Mouse (Mus musculus) ES-Bruce4 (cell line): ENCODE results near the gene C530008M17Rik. TPM values are rescaled to one million over a fixed set of nuclear protein-coding genes. Genes with fewer than 3 reads are reported as not detected.

Source experiments
- H3K27ac ChIP-seq: 2 replicates; pipeline ENCODE4 v1.5.1; 2012; ENCODE audit warnings: low read length, inconsistent platforms; ENCODE audit not compliant: insufficient read depth
- H3K27me3 ChIP-seq: 2 replicates; pipeline ENCODE4 v1.6.1; 2012; ENCODE audit warnings: mild to moderate bottlenecking, low read length, inconsistent platforms; ENCODE audit not compliant: control insufficient read depth, poor library complexity, insufficient read depth, severe bottlenecking
- H3K36me3 ChIP-seq: 2 replicates; pipeline ENCODE4 v1.6.1; 2012; ENCODE audit warnings: inconsistent platforms, mild to moderate bottlenecking, low read length, moderate library complexity; ENCODE audit not compliant: control insufficient read depth, poor library complexity, insufficient read depth, severe bottlenecking
- H3K4me1 ChIP-seq: one replicate; pipeline ENCODE4 v1.8.1; 2011; ENCODE audit warnings: low read length; ENCODE audit not compliant: control insufficient read depth, insufficient read depth
- H3K4me3 ChIP-seq: 2 replicates; pipeline ENCODE4 v1.5.1; 2011; ENCODE audit warnings: low read depth, mild to moderate bottlenecking, low read length
- H3K9ac ChIP-seq: 2 replicates; pipeline ENCODE4 v1.6.1; 2012; ENCODE audit warnings: low read depth, mild to moderate bottlenecking, inconsistent platforms; ENCODE audit not compliant: poor library complexity, severe bottlenecking
- H3K9me3 ChIP-seq: replicated peaks from 2 replicates; pipeline ENCODE4 v1.6.1; 2012; ENCODE audit warnings: mild to moderate bottlenecking, low read length, inconsistent platforms; ENCODE audit not compliant: control insufficient read depth, poor library complexity, insufficient read depth, severe bottlenecking
- CTCF ChIP-seq: IDR thresholded peaks from one replicate; pipeline ENCODE4 v1.8.1; 2011; ENCODE audit warnings: low read depth, low read length
- EP300 ChIP-seq: IDR thresholded peaks from 2 replicates; pipeline ENCODE4 v1.6.1; 2011; ENCODE audit warnings: low read depth, low read length; ENCODE audit not compliant: insufficient read depth
- POLR2A ChIP-seq: IDR thresholded peaks from one replicate; pipeline ENCODE4 v1.8.1; 2011; ENCODE audit warnings: low read length; ENCODE audit not compliant: insufficient read depth
- polyA plus RNA-seq: library from polyadenylated mRNA; stranded (reverse); fragments of >200 nt; gene quantifications from 2 replicates; pipeline ENCODE4 v1.2.4, GENCODE M21; 2011; ENCODE audit warnings: low read depth; ENCODE audit not compliant: missing spikeins, insufficient read depth, insufficient read length

The C530008M17Rik gene
- polyA plus RNA-seq, 1 experiment, result 5.1 TPM

DNA sequence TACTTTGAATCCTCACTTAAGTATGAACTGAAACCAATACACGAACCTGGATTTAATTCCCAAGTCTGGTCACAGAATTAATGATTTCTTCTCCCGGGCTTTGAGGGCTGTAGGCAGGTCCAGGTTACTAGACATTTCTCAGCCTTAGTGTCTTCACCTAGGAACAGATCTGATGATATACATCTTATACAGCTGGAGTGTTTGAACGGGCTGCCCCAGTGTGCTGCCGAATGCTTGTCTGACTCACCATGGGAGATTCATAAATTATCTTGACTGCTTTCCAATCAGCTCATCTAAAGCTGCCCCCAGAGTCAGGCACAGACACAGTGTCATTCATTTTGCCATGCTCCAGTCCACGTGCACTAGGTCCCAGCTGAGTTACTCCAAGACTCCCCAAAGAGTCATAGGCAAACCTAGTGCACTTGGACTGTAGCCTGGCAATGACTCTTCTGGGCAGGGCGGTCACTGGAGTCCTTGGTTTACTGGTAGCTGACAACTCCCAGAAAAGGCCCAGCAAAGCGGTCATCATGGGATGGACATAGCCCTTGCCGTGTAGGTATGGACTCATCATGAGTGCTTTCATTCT is 70.3 kb downstream of the C530008M17Rik start:
- Histone ChIP-seq H3K9me3 (no peaks in the 10 kb centered on the region), H3K4me1 (no peaks in the 10 kb centered on the region), H3K27ac (no peak overlapping the region), H3K4me3 (no peak overlapping the region), H3K27me3 (no peaks in the 10 kb centered on the region; the same call in 1 of the 2 replicates), H3K36me3 (no peaks in the 10 kb centered on the region), H3K9ac (no peak overlapping the region)
- no peak for TF ChIP-seq EP300
- no peak for TF ChIP-seq POLR2A
- no peak for TF ChIP-seq CTCF

DNA sequence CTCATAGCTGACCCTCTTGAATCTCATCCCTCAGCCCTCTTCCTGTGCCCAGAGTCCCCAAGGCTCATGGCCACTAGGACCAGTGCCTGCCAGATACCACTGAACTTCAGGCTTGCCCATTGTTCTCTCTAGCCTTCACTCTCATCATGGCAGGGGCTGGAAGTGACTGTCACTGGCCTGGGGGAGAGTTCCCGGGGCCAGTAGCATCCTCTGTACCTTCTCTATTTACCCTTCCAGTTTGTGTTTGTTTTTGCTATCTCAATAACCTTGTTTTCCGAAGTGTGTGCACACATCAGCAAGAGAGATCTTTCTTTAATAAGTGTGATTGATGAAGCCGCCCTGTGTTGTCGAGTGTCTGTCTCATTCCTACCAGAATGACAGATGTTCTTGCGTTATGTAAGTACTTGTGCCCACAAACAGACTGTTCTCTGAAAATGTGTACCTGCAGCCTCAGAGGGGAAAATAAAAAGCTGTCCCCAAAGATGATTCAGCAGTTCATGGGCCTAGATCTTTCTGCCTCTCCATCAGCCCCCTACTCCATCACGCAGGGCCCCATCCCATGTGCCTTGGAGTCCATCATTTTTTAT is 76.8 kb downstream of the C530008M17Rik start:
- no peak overlapping the region for H3K27ac ChIP-seq
- TF ChIP-seq POLR2A (no peak), CTCF (no peak), EP300 (no peak)
- no peaks in the 10 kb centered on the region for H3K27me3 ChIP-seq
- no peak overlapping the region for H3K4me3 ChIP-seq
- H3K9me3 ChIP-seq, result no peaks in the 10 kb centered on the region
- H3K9ac ChIP-seq, result no peak overlapping the region
- H3K36me3 ChIP-seq, result no peaks in the 10 kb centered on the region
- no peaks in the 10 kb centered on the region for H3K4me1 ChIP-seq

DNA sequence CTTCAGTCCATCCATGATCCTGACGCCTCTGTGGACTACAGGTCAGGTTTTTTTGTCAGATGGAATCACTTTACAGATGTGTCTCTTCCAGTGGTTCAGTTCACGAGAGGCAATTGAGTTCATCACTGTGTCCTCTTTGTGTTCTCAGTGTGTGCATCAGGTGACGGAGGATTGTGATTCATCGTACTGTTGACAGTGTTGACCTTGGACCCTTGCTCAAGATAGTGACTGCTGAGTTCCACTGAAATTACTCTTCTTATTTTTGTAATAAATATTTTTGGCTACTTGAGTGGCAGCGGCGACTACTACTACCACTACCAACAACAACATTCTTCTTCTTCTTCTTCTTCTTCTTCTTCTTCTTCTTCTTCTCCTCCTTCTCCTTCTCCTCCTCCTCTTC is 85.2 kb downstream of the C530008M17Rik start:
- Histone ChIP-seq H3K9me3 (no peaks in the 10 kb centered on the region), H3K27ac (no peak overlapping the region), H3K27me3 (no peaks in the 10 kb centered on the region; the same call in 1 of the 2 replicates), H3K36me3 (no peaks in the 10 kb centered on the region), H3K4me1 (no peaks in the 10 kb centered on the region), H3K4me3 (no peak overlapping the region), H3K9ac (no peak overlapping the region)
- no peak for TF ChIP-seq POLR2A
- TF ChIP-seq CTCF, result no peak
- TF ChIP-seq EP300, result no peak

DNA sequence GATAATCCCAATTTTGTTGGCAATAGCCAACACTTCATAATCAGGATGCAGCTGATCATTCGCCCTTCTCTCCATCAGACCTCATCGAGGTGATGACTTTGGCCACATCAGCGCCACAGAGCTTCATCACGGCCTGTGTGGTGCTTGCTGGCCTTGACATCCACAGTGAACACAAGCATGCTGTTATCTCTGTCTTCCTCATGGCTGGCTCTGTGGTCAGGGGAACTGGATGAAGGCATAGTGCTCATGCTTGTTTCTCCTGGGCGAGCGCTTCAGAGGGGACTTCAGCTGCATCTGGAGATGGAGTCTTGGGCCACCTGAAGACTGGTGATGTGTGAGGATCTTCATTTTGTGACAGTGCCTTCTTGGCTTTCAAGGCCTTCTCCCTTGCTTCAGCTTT is 85.8 kb downstream of the C530008M17Rik start:
- TF ChIP-seq CTCF (no peak), EP300 (no peak), POLR2A (no peak)
- H3K27me3 ChIP-seq, result no peaks in the 10 kb centered on the region; the same call in 1 of the 2 replicates
- no peaks in the 10 kb centered on the region for H3K4me1 ChIP-seq
- no peak overlapping the region for H3K27ac ChIP-seq
- H3K36me3 ChIP-seq, result no peaks in the 10 kb centered on the region
- no peak overlapping the region for H3K9ac ChIP-seq
- no peak overlapping the region for H3K4me3 ChIP-seq
- no peaks in the 10 kb centered on the region for H3K9me3 ChIP-seq

DNA sequence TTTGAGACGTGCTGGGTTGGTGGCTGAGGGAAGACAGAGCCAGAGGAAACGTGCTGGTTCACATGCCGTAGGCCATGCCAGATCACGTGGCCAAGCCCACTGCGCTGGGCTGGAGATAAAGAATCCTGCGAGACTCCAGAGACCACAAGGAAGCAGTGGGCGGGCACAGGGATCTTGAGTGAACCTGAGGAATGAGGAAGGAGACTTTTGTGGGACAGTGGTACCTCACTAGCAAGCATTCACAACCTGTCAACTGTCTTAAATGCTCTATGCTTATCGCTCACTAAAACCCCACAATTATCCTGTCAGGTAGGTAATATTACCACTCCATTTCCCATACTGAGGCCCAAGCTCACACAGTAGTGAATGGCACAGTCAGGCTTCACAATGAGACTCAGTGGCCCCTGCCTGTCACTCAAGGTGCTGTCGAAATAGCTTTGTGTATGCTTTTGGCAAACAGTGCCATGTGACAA is 88.5 kb downstream of the C530008M17Rik start:
- no peaks in the 10 kb centered on the region for H3K27me3 ChIP-seq
- no peak overlapping the region for H3K9ac ChIP-seq
- no peaks in the 10 kb centered on the region for H3K9me3 ChIP-seq
- no peak overlapping the region for H3K27ac ChIP-seq
- H3K36me3 ChIP-seq, result no peaks in the 10 kb centered on the region
- no peak overlapping the region for H3K4me3 ChIP-seq
- H3K4me1 ChIP-seq, result no peaks in the 10 kb centered on the region
- TF ChIP-seq CTCF (no peak), EP300 (no peak), POLR2A (no peak)

DNA sequence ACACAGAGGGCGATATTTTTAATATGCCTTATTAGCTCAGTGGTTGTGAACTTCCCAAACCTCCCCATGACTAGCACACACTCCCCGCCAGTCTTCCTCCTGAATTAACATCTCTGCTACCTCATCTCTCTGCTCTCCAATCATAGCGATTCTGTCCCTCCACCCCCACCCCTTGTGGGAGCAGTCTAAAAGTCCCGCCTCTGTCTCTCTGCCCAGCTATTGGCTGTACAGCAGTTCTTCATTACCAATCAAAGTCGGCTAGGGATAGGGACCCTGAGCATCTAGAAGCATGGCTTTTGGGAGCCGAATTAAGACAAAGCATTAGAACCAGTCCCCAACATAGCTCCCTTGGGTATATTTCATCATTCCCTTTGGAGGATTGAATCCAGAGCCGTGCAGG is 91.5 kb downstream of the C530008M17Rik start:
- H3K27me3 ChIP-seq, result no peaks in the 10 kb centered on the region
- H3K9me3 ChIP-seq, result no peaks in the 10 kb centered on the region
- TF ChIP-seq EP300, result no peak
- no peak for TF ChIP-seq CTCF
- no peak for TF ChIP-seq POLR2A
- H3K9ac ChIP-seq, result no peak overlapping the region
- no peak overlapping the region for H3K27ac ChIP-seq
- H3K36me3 ChIP-seq, result no peaks in the 10 kb centered on the region
- no peaks in the 10 kb centered on the region for H3K4me1 ChIP-seq
- no peak overlapping the region for H3K4me3 ChIP-seq
